30 mouse cellular contexts compared by ENCODE assay signal in the genomic region with DNA sequence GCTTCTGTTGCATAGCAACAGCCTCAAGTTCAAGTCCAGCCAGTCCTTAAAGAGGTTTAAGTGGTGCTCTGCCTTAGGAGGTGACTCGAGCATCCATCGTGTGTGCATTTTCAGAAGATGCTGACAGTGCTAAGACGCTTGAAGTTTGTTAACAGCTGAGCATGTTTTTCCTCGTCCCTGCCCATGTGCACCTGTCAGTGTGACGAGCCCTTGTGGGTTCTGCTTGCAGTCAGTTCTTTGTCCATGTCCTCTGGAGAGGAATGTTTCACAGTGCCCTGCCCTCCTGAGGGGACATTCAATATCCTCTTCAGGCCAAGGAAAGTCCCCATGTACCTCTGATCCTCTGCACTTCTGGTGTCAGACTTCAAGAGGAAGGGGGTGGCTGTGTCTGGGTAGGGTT. TPM values are rescaled to one million over a fixed set of nuclear protein-coding genes. Genes with fewer than 3 reads are reported as not detected.
"Had no signal": no experiment of that assay in that cellular context is flagged by ENCODE, and none has a peak within 500 bp of the region (broad histone marks: within the 10 kb centered on the region; RNA-seq: fewer than 3 reads in every experiment).

No protein-coding gene starts in this region.

- H3K4me2 ChIP-seq: heart, embryonic 12.5 days; hindbrain, embryonic 13.5 days; hindbrain, embryonic 15.5 days; kidney, embryonic 15.5 days; limb, embryonic 12.5 days; liver, embryonic 11.5 days; liver, embryonic 13.5 days had no signal

- H3K9ac ChIP-seq: heart, embryonic 12.5 days; hindbrain, embryonic 13.5 days; hindbrain, embryonic 15.5 days; kidney, embryonic 15.5 days; limb, embryonic 12.5 days; liver, embryonic 13.5 days had no signal

- H3K27me3 ChIP-seq: heart, embryonic 12.5 days; hindbrain, embryonic 13.5 days; hindbrain, embryonic 15.5 days; kidney, embryonic 15.5 days; liver, embryonic 13.5 days had no signal

- H3K4me1 ChIP-seq: heart, embryonic 10.5 days; hindbrain, embryonic 13.5 days; hindbrain, embryonic 15.5 days; liver, embryonic 13.5 days had no signal

- DNase-seq: gastrocnemius, postnatal 25 days; heart, adult 18-20 months; heart, postnatal 10 days; kidney, adult 11 months; kidney, adult 2 months; kidney, adult 9 months; kidney, postnatal 14 days; kidney, postnatal 36 days; layer of hippocampus, adult 9-11 months; layer of hippocampus, postnatal 36 days; left cerebral cortex, postnatal 4 days; liver; liver, embryonic 13.5 days had no signal

- H3K9me3 ChIP-seq: hindbrain, embryonic 15.5 days; kidney, embryonic 15.5 days; limb, embryonic 12.5 days had no signal

- ATAC-seq: hindbrain, postnatal 0 days; intestine, embryonic 16.5 days had no signal

- H3K36me3 ChIP-seq: limb, embryonic 12.5 days; liver, embryonic 13.5 days had no signal

- H3K27ac ChIP-seq: heart, embryonic 10.5 days; hindbrain, embryonic 13.5 days; hindbrain, embryonic 15.5 days; hindbrain, postnatal 0 days; kidney, embryonic 15.5 days; kidney, postnatal 0 days; limb, embryonic 12.5 days; liver, embryonic 13.5 days had no signal

- H3K4me3 ChIP-seq: heart, embryonic 10.5 days; heart, embryonic 12.5 days; hindbrain, embryonic 13.5 days; hindbrain, embryonic 15.5 days; kidney, embryonic 15.5 days; limb, embryonic 12.5 days; liver, embryonic 13.5 days had no signal

RNA-seq across cellular contexts. Expression of a gene that starts 12.5 kb away (rescaled TPM):
- total RNA-seq: granulocyte monocyte progenitor cell, adult 5-6 weeks; hematopoietic stem cell, adult 5-6 weeks; layer of hippocampus, adult 18-20 months; layer of hippocampus, postnatal 14 days; layer of hippocampus, postnatal 36 days; left cerebral cortex, adult 18-20 months; left cerebral cortex, postnatal 25 days had no signal
- polyA plus RNA-seq: frontal cortex, adult 2 months; hindbrain, embryonic 15.5 days; hindbrain, postnatal 0 days; liver, embryonic 11.5 days had no signal
